Mouse (Mus musculus) testis, adult 2 months (tissue): ENCODE measurements at regions not wholly inside any gene's neighbourhood (a gene's known extent, or its start where the extent isn't known, plus 50 kb on each side); places are given as distances from the start of the nearest gene placed in this dataset.

Experiments used
- CTCF ChIP-seq: fragments of 200-500 bp; IDR thresholded peaks from 2 replicates; pipeline ENCODE4 v1.5.1; 2012; ENCODE audit warnings: low read depth, mild to moderate bottlenecking, inconsistent platforms, low read length, moderate library complexity; ENCODE audit not compliant: control insufficient read depth, insufficient read depth, insufficient replicate concordance
- POLR2A ChIP-seq: fragments of 200-500 bp; IDR thresholded peaks from 2 replicates; pipeline ENCODE4 v1.6.1; 2012; ENCODE audit warnings: low read depth, mild to moderate bottlenecking, inconsistent platforms, low read length, moderate library complexity; ENCODE audit not compliant: control insufficient read depth

GRCm38 (mm10) chr13:107672166-107672565, 372.1 kb upstream of the Smim15 start:
- TF ChIP-seq CTCF (no peak), POLR2A (no peak)
